Comparison of ENCODE assay signal across 18 mouse cellular contexts in the genomic region with DNA sequence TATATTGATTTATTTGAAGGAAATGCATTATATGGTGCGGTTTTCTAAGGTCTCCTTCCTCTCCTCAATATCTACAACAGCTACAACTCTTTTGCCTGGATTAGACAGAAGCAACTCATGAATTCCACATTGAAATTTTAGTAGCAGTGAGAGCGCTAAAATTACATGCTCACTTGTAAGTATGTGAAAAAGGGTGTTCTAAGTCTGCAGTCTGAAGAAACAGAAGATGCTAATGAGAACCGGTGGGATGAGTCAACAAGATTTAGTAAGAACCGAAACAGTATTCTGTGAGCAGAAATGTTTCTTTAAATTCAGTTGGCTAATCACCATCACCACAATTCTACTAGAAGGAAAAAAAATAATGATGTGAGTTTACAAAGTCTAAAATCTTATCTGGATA. TPM values are rescaled to one million over a fixed set of nuclear protein-coding genes. Genes with fewer than 3 reads are reported as not detected.
"Had no signal": no experiment of that assay in that cellular context is flagged by ENCODE, and none has a peak within 500 bp of the region (broad histone marks: within the 10 kb centered on the region; RNA-seq: fewer than 3 reads in every experiment).

No protein-coding gene starts in this region.

- DNase-seq: gastrocnemius, postnatal 14 days; gastrocnemius, postnatal 36 days; heart, adult 11 months; heart, adult 2 months; heart, postnatal 14 days; heart, postnatal 36 days; kidney, adult 11 months; kidney, adult 2 months; kidney, adult 9 months; kidney, postnatal 14 days; kidney, postnatal 36 days; layer of hippocampus, adult 9-11 months; layer of hippocampus, postnatal 36 days; left cerebral cortex, postnatal 4 days had no signal

RNA-seq across cellular contexts. Expression of a gene that starts 34.9 kb away (rescaled TPM):
- total RNA-seq: gastrocnemius, adult 18-20 months; gastrocnemius, adult 8-10 months; gastrocnemius, postnatal 14 days; heart, adult 2 months; heart, postnatal 14 days; hematopoietic stem cell, adult 5-6 weeks; liver, adult 2 months had no signal
